Mouse (Mus musculus) heart, embryonic 16.5 days (tissue): ENCODE results near the gene Slain1. TPM values are rescaled to one million over a fixed set of nuclear protein-coding genes. Genes with fewer than 3 reads are reported as not detected.
A peak's percentile ranks its signal among the peaks of the same experiment; 100 is the strongest.

ENCODE experiments used
- ATAC-seq: fragments of 200-750 bp; cut with Nextera tagmentation; replicated peaks from 2 replicates; pipeline ENCODE4 v1.8.0; 2017; ENCODE audit warnings: moderate number of reproducible peaks; ENCODE audit not compliant: insufficient read depth, low FRiP score; ENCODE audit errors: extremely low read depth
- H3K27ac ChIP-seq: fragments of 300-500 bp; sonication (generic); 2 replicates; pipeline ENCODE4 v1.5.1; 2014; ENCODE audit warnings: mild to moderate bottlenecking, low read length, control low read depth, moderate library complexity
- H3K27me3 ChIP-seq: fragments of 300-500 bp; sonication (generic); 2 replicates; pipeline ENCODE4 v1.6.1; 2014; ENCODE audit warnings: low read length, mixed read lengths; ENCODE audit not compliant: control insufficient read depth, insufficient read depth
- H3K36me3 ChIP-seq: fragments of 300-500 bp; sonication (generic); 2 replicates; pipeline ENCODE4 v1.6.1; 2014; ENCODE audit not compliant: control insufficient read depth, insufficient read depth
- H3K4me1 ChIP-seq: fragments of 300-500 bp; sonication (generic); 2 replicates; pipeline ENCODE4 v1.6.1; 2014; ENCODE audit warnings: low read length, mixed read lengths; ENCODE audit not compliant: control insufficient read depth, insufficient read depth
- H3K4me2 ChIP-seq: fragments of 300-500 bp; sonication (generic); 2 replicates; pipeline ENCODE4 v1.6.1; 2014; ENCODE audit warnings: low read depth, mild to moderate bottlenecking, control low read depth, low read length
- H3K4me3 ChIP-seq: fragments of 300-500 bp; sonication (generic); 2 replicates; pipeline ENCODE4 v1.5.1; 2014; ENCODE audit warnings: mild to moderate bottlenecking, control low read depth, low read length
- H3K9ac ChIP-seq: fragments of 300-500 bp; sonication (generic); 2 replicates; pipeline ENCODE4 v1.6.1; 2014; ENCODE audit warnings: low read length, control low read depth
- H3K9me3 ChIP-seq: fragments of 300-500 bp; sonication (generic); replicated peaks from 2 replicates; pipeline ENCODE4 v1.6.1; 2016; ENCODE audit warnings: low read length; ENCODE audit not compliant: control insufficient read depth
- WGBS: fragments of 180-500 bp; shearing (Covaris S2); extraction: QIAGEN DNeasy Blood & Tissue Kit; methylation state at CpG from one replicate; pipeline ENCODE4 v1.1.7; 2014; 5-methylcytosine and 5-hydroxymethylcytosine counted together
- polyA plus RNA-seq: library from polyadenylated mRNA; unstranded; fragments of >200 nt; fragmentation: Nextera tagmentation; extraction: Ambion mirVana; gene quantifications from 2 replicates; pipeline ENCODE4 v1.2.1, GENCODE M21; 2015

The Slain1 gene
- polyA plus RNA-seq, 1 experiment from 2014 or later: 0.58 TPM

- Histone ChIP-seq H3K4me1 (peaks cover 3% of the 10 kb centered on the region; the same call in 1 of the 2 replicates), H3K9me3 (no peaks in the 10 kb centered on the region), H3K4me3 (no peak overlapping the region), H3K36me3 (no peaks in the 10 kb centered on the region), H3K9ac (no peak overlapping the region), H3K4me2 (no peak overlapping the region), H3K27me3 (peaks cover 13% of the 10 kb centered on the region), H3K27ac (no peak overlapping the region)
- ATAC-seq: no peak
- 55% methylated on average over 5 of the region's 5 CpGs for WGBS
Observed at GRCm38 (mm10) chr14:103655448-103655847, 5.4 kb downstream of the Slain1 start.

- WGBS: 76% methylated on average over 4 of the region's 4 CpGs
- no peak overlapping the region for H3K4me2 ChIP-seq
- no peak overlapping the region for H3K4me3 ChIP-seq
- no peak overlapping the region for H3K27ac ChIP-seq
- H3K9me3 ChIP-seq: no peaks in the 10 kb centered on the region
- H3K36me3 ChIP-seq: no peaks in the 10 kb centered on the region
- no peaks in the 10 kb centered on the region for H3K4me1 ChIP-seq
- ATAC-seq: no peak
- peaks cover 2% of the 10 kb centered on the region; the same call in 1 of the 2 replicates for H3K27me3 ChIP-seq
- H3K9ac ChIP-seq: no peak overlapping the region
Observed at GRCm38 (mm10) chr14:103657876-103658275, 7.8 kb downstream of the Slain1 start.

- Histone ChIP-seq H3K9ac (no peak overlapping the region), H3K27ac (no peak overlapping the region), H3K27me3 (peaks cover 2% of the 10 kb centered on the region; the same call in 1 of the 2 replicates), H3K9me3 (no peaks in the 10 kb centered on the region), H3K4me1 (no peaks in the 10 kb centered on the region), H3K36me3 (no peaks in the 10 kb centered on the region), H3K4me2 (no peak overlapping the region), H3K4me3 (no peak overlapping the region)
- no peak for ATAC-seq
- 84% methylated on average over 7 of the region's 7 CpGs for WGBS
Observed at GRCm38 (mm10) chr14:103663026-103663425, 13.0 kb downstream of the Slain1 start.

GRCm38 (mm10) chr14:103664391-103664790 is 14.4 kb downstream of the Slain1 start:
- Histone ChIP-seq H3K36me3 (no peaks in the 10 kb centered on the region), H3K4me2 (no peak overlapping the region), H3K27me3 (peaks cover 2% of the 10 kb centered on the region; the same call in 1 of the 2 replicates), H3K9me3 (no peaks in the 10 kb centered on the region), H3K4me1 (no peaks in the 10 kb centered on the region), H3K27ac (no peak overlapping the region), H3K9ac (no peak overlapping the region), H3K4me3 (no peak overlapping the region)
- WGBS: 37% methylated on average over 4 of the region's 4 CpGs
- no peak for ATAC-seq

- H3K4me3 ChIP-seq: no peak overlapping the region
- H3K27ac ChIP-seq: no peak overlapping the region
- no peaks in the 10 kb centered on the region for H3K9me3 ChIP-seq
- no peak overlapping the region for H3K9ac ChIP-seq
- H3K4me2 ChIP-seq: no peak overlapping the region
- peak; percentile 78 for ATAC-seq
- no peaks in the 10 kb centered on the region for H3K4me1 ChIP-seq
- H3K27me3 ChIP-seq: no peaks in the 10 kb centered on the region
- 66% methylated on average over 8 of the region's 8 CpGs for WGBS
- no peaks in the 10 kb centered on the region for H3K36me3 ChIP-seq
Observed at GRCm38 (mm10) chr14:103666347-103666954, 16.4 kb downstream of the Slain1 start.

GRCm38 (mm10) chr14:103667036-103667435 is 17.0 kb downstream of the Slain1 start:
- Histone ChIP-seq H3K4me1 (no peaks in the 10 kb centered on the region), H3K9me3 (no peaks in the 10 kb centered on the region), H3K9ac (no peak overlapping the region), H3K4me2 (no peak overlapping the region), H3K27ac (no peak overlapping the region), H3K27me3 (no peaks in the 10 kb centered on the region), H3K36me3 (no peaks in the 10 kb centered on the region), H3K4me3 (no peak overlapping the region)
- 88% methylated on average over 8 of the region's 8 CpGs for WGBS
- no peak for ATAC-seq

- ATAC-seq: 0 out of 2 replicates have a peak, but pooled peaks have one; percentile 37
- H3K27me3 ChIP-seq: no peaks in the 10 kb centered on the region; the same call in 1 of the 2 replicates
- peak overlapping the region; percentile 46 for H3K4me3 ChIP-seq
Observed at GRCm38 (mm10) chr14:103679395-103680217, 29.6 kb downstream of the Slain1 start.

GRCm38 (mm10) chr14:103680285-103680819 is 30.3 kb downstream of the Slain1 start:
- H3K9me3 ChIP-seq: no peaks in the 10 kb centered on the region
- WGBS: 28% methylated on average over 7 of the region's 7 CpGs
- peak overlapping the region; percentile 46 for H3K4me3 ChIP-seq
- H3K4me2 ChIP-seq: peak overlapping the region; percentile 66
- peaks cover 8% of the 10 kb centered on the region for H3K4me1 ChIP-seq
- H3K36me3 ChIP-seq: no peaks in the 10 kb centered on the region
- H3K27ac ChIP-seq: no peak overlapping the region
- ATAC-seq: no peak
- H3K9ac ChIP-seq: peak overlapping the region; percentile 20; the same call in 1 of the 2 replicates
- H3K27me3 ChIP-seq: no peaks in the 10 kb centered on the region; the same call in 1 of the 2 replicates

More at GRCm38 (mm10) chr14:103679395-103680217, 29.6 kb downstream of the Slain1 start:
- no peaks in the 10 kb centered on the region for H3K36me3 ChIP-seq
- H3K4me2 ChIP-seq: peak overlapping the region; percentile 66
- no peak overlapping the region for H3K27ac ChIP-seq
- peak overlapping the region; percentile 20; the same call in 1 of the 2 replicates for H3K9ac ChIP-seq
- 32% methylated on average over 18 of the region's 18 CpGs for WGBS
- H3K4me1 ChIP-seq: peaks cover 8% of the 10 kb centered on the region
- no peaks in the 10 kb centered on the region for H3K9me3 ChIP-seq
